9 mouse cellular contexts compared by ENCODE assay signal in genomic region chr15:89140659-89141252, GRCm38 (mm10). TPM values are rescaled to one million over a fixed set of nuclear protein-coding genes. Genes with fewer than 3 reads are reported as not detected.
DNase-seq lines count a peak whose midpoint lies in the region; ATAC-seq lines count a peak whose summit lies in the region.
"Had no signal": no experiment of that assay in that cellular context is flagged by ENCODE, and none has a peak within 500 bp of the region (broad histone marks: within the 10 kb centered on the region; RNA-seq: fewer than 3 reads in every experiment).

TSS of gene Mapk12 (minus strand) at chr15:89140703.

- under 1% methylated on average over 21 of the region's 21 CpGs for WGBS in hindbrain, embryonic 16.5 days
- WGBS in liver, embryonic 13.5 days (ENCODE audit: insufficient replicate concordance) = under 1% methylated on average over 21 of the region's 21 CpGs
- WGBS in neural tube, embryonic 14.5 days = under 1% methylated on average over 21 of the region's 21 CpGs

- H3K9me3 ChIP-seq in megakaryocyte, embryonic 14.5 days = peaks cover 8% of the 10 kb centered on the region
- H3K9me3 ChIP-seq in hindbrain, embryonic 16.5 days (ENCODE audit: control insufficient read depth, low read length) = no peaks in the 10 kb centered on the region
- H3K9me3 ChIP-seq in liver, embryonic 13.5 days (replicated peaks) = no peaks in the 10 kb centered on the region
- H3K9me3 ChIP-seq in neural tube, embryonic 14.5 days (ENCODE audit: control insufficient read depth, low read length) = no peaks in the 10 kb centered on the region

- H3K27ac ChIP-seq in hindbrain, embryonic 16.5 days (ENCODE audit: low read depth, low read length) = no peak within 1 kb of the TSS
- no peak within 1 kb of the TSS for H3K27ac ChIP-seq in liver, embryonic 13.5 days
- H3K27ac ChIP-seq in neural tube, embryonic 14.5 days (ENCODE audit: low read depth, low read length) = no peak within 1 kb of the TSS

- H3K27me3 ChIP-seq in megakaryocyte, embryonic 14.5 days (replicated peaks) = peaks cover 99% of the 10 kb centered on the region
- H3K27me3 ChIP-seq in hindbrain, embryonic 16.5 days (replicated peaks; ENCODE audit: control insufficient read depth, insufficient read depth, low read length) = peaks cover 5% of the 10 kb centered on the region; the same call in 1 of the 2 replicates
- peaks cover 98% of the 10 kb centered on the region for H3K27me3 ChIP-seq in liver, embryonic 13.5 days
- H3K27me3 ChIP-seq in neural tube, embryonic 14.5 days (ENCODE audit: control insufficient read depth, insufficient read depth, low read length) = peaks cover 8% of the 10 kb centered on the region; the same call in 1 of the 2 replicates

- H3K4me1 ChIP-seq in megakaryocyte, embryonic 14.5 days = peaks cover 31% of the 10 kb centered on the region
- H3K4me1 ChIP-seq in hindbrain, embryonic 16.5 days (ENCODE audit: control insufficient read depth, insufficient read depth, low read depth, low read length) = peaks cover 13% of the 10 kb centered on the region
- H3K4me1 ChIP-seq in liver, embryonic 13.5 days (replicated peaks) = peaks cover 12% of the 10 kb centered on the region; the same call in 1 of the 2 replicates
- peaks cover 13% of the 10 kb centered on the region for H3K4me1 ChIP-seq in neural tube, embryonic 14.5 days (ENCODE audit: control insufficient read depth, insufficient read depth, low read length)

- H3K4me3 ChIP-seq in megakaryocyte, embryonic 14.5 days (replicated peaks) = peak within 1 kb of the TSS; percentile 52
- peak within 1 kb of the TSS; percentile 48 for H3K4me3 ChIP-seq in hindbrain, embryonic 16.5 days (ENCODE audit: low read length)
- H3K4me3 ChIP-seq in liver, embryonic 13.5 days (replicated peaks) = peak within 1 kb of the TSS; percentile 47
- H3K4me3 ChIP-seq in neural tube, embryonic 14.5 days (ENCODE audit: low read depth, low read length) = peak within 1 kb of the TSS; percentile 39

- ATAC-seq in megakaryocyte, adult 5-6 weeks (ENCODE audit: poor library complexity, severe bottlenecking) = no peak
- peak; percentile 52 for ATAC-seq in hindbrain, embryonic 16.5 days
- 0 out of 2 replicates have a peak, but pooled peaks have one; percentile 30 for ATAC-seq in liver, embryonic 13.5 days (ENCODE audit: low read depth)
- ATAC-seq in neural tube, embryonic 14.5 days (ENCODE audit: low read depth) = peak; percentile 29; the same call in 1 of the 2 replicates
- no peak for ATAC-seq in erythroid progenitor cell, adult 5-6 weeks (replicated peaks; ENCODE audit: low FRiP score, poor library complexity, severe bottlenecking)

- intact Hi-C loops in gastrocnemius, postnatal 14 days (cut with DNase I; ENCODE audit: low total_unique reads) = no loop called here

- peak; percentile 82 for DNase-seq in cerebellum, adult 9-10 months
- peak; percentile 80 for DNase-seq in gastrocnemius, postnatal 14 days
- DNase-seq in liver, embryonic 13.5 days = no peak

- H3K36me3 ChIP-seq in megakaryocyte, embryonic 14.5 days (replicated peaks; ENCODE audit: low read length) = no peaks in the 10 kb centered on the region
- H3K36me3 ChIP-seq in hindbrain, embryonic 16.5 days (ENCODE audit: control insufficient read depth, insufficient read depth, low read length) = peaks cover 3% of the 10 kb centered on the region
- H3K36me3 ChIP-seq in liver, embryonic 13.5 days = no peaks in the 10 kb centered on the region
- H3K36me3 ChIP-seq in neural tube, embryonic 14.5 days (ENCODE audit: control insufficient read depth, insufficient read depth, low read length) = 0 out of 2 replicates have a peak, but pooled peaks cover 9% of the 10 kb centered on the region

- peak within 1 kb of the TSS; percentile 61 for H3K9ac ChIP-seq in hindbrain, embryonic 16.5 days (ENCODE audit: low read depth, low read length)
- peak within 1 kb of the TSS; percentile 29; the same call in 1 of the 2 replicates for H3K9ac ChIP-seq in liver, embryonic 13.5 days
- H3K9ac ChIP-seq in neural tube, embryonic 14.5 days (replicated peaks; ENCODE audit: low read depth, low read length) = peak within 1 kb of the TSS; percentile 57

- H3K4me2 ChIP-seq in hindbrain, embryonic 16.5 days (ENCODE audit: low read length) = peak within 1 kb of the TSS; percentile 85
- peak within 1 kb of the TSS; percentile 59 for H3K4me2 ChIP-seq in liver, embryonic 13.5 days
- peak within 1 kb of the TSS; percentile 92 for H3K4me2 ChIP-seq in neural tube, embryonic 14.5 days (ENCODE audit: low read depth, low read length)

RNA-seq across cellular contexts. Expression of gene Mapk12, which starts in this region (rescaled TPM):
- polyA plus RNA-seq in megakaryocyte, embryonic 14.5 days (2012; ENCODE audit: insufficient read depth, low replicate concordance) = not detected in 2 replicates
- 0.64 and 0.65 TPM in 2 replicates for total RNA-seq in megakaryocyte, adult 5-6 weeks (2015)
- not detected in 2 replicates for total RNA-seq in megakaryocyte, adult 5-6 weeks (2017)
- total RNA-seq in gastrocnemius, postnatal 14 days (2021) = 100 to 1,000 TPM in 1 of 2 experiments, 10 to 100 TPM in 1; 91.5 to 104 TPM
- 4.1 and 4.4 TPM in 2 replicates for polyA plus RNA-seq in hindbrain, embryonic 16.5 days (2015; fragmentation: Nextera tagmentation; extraction: Ambion mirVana)
- polyA plus RNA-seq in liver, embryonic 13.5 days (2015; fragmentation: Nextera tagmentation; extraction: Ambion mirVana) = 1.5 and 1.7 TPM in 2 replicates
- 2.9 and 5.2 TPM in 2 replicates for polyA plus RNA-seq in neural tube, embryonic 14.5 days (2014; fragmentation: Nextera tagmentation; extraction: Ambion mirVana)
- total RNA-seq in erythroid progenitor cell, adult 5-6 weeks (2015; ENCODE audit: low replicate concordance) = not detected in 2 replicates
- 0.51 TPM in 1 of 2 replicates, not detected in the other for total RNA-seq in erythroid progenitor cell, adult 5-6 weeks (2017; ENCODE audit: low replicate concordance)
- total RNA-seq: MEL had no signal

Comparison
In these comparisons a context has a peak if more than half of its experiments do, and no peak if none do; other contexts are left out.
1. RNA of gene Mapk12 (total RNA-seq): 91.5 to 104 TPM in gastrocnemius, postnatal 14 days; 0.64 to 0.65 TPM in megakaryocyte, adult 5-6 weeks and 0.51 TPM in erythroid progenitor cell, adult 5-6 weeks; every median in the first group is over 10 times any median in the second.
2. ATAC-seq: peak in hindbrain, embryonic 16.5 days (single experiment), liver, embryonic 13.5 days (single experiment) and neural tube, embryonic 14.5 days (single experiment); none in megakaryocyte, adult 5-6 weeks (single experiment) and erythroid progenitor cell, adult 5-6 weeks (single experiment).
3. Peak in every context shown above with its lines, with median percentiles within 50 percentile points of each other: H3K4me3 ChIP-seq, H3K4me2 ChIP-seq and H3K9ac ChIP-seq.